Mouse (Mus musculus): ENCODE data around the gene Upb1. TPM values are rescaled to one million over a fixed set of nuclear protein-coding genes. Genes with fewer than 3 reads are reported as not detected.

Upb1 gene
- total and polyA plus RNA-seq, 3 experiments: 0.27 TPM; not detected in 2

- DNase-seq (ENCODE audit: low spot score) (no peak), ATAC-seq (ENCODE audit: extremely low read depth, insufficient number of reproducible peaks, low FRiP score, poor library complexity, severe bottlenecking) (no peak)
- Histone ChIP-seq H3K36me3 (replicated peaks) (no peaks in the 10 kb centered on the region), H3K27me3 (ENCODE audit: insufficient read depth, low read length) (peaks cover 8% of the 10 kb centered on the region; the same call in 1 of the 2 replicates), H3K4me1 (ENCODE audit: insufficient read depth, low read depth, low read length) (no peaks in the 10 kb centered on the region), H3K4me3 (ENCODE audit: low read depth, low read length) (no peak overlapping the region), H3K9me3 (replicated peaks) (no peaks in the 10 kb centered on the region)
- no peak for TF ChIP-seq POLR2AphosphoS5 (IDR thresholded peaks at IDR 0.05; ENCODE audit: insufficient replicate concordance, low read depth, low read length)
- TF ChIP-seq GATA1 (IDR thresholded peaks at IDR 0.05; ENCODE audit: borderline replicate concordance, low read length): no peak
- no peak for TF ChIP-seq TAL1 (conservative IDR thresholded peaks at IDR 0.05; ENCODE audit: low read depth, low read length)
- no peak for TF ChIP-seq GATA2 (IDR thresholded peaks at IDR 0.05; ENCODE audit: borderline replicate concordance, low read depth, low read length)
- TF ChIP-seq CTCF (IDR thresholded peaks at IDR 0.05; ENCODE audit: low read depth, low read length): no peak
Observed at GRCm38 (mm10) chr10:75479955-75480354, 79.0 kb downstream of the Upb1 start.

GRCm38 (mm10) chr10:75481703-75482102 lies 80.8 kb downstream of the Upb1 start:
- Histone ChIP-seq H3K36me3 (replicated peaks) (no peaks in the 10 kb centered on the region), H3K4me3 (ENCODE audit: low read depth, low read length) (no peak overlapping the region), H3K4me1 (ENCODE audit: insufficient read depth, low read depth, low read length) (peaks cover 2% of the 10 kb centered on the region; the same call in 1 of the 2 replicates), H3K27me3 (ENCODE audit: insufficient read depth, low read length) (peaks cover 12% of the 10 kb centered on the region), H3K9me3 (replicated peaks) (no peaks in the 10 kb centered on the region)
- DNase-seq (ENCODE audit: low spot score) (no peak), ATAC-seq (ENCODE audit: extremely low read depth, insufficient number of reproducible peaks, low FRiP score, poor library complexity, severe bottlenecking) (no peak)
- TF ChIP-seq TAL1 (conservative IDR thresholded peaks at IDR 0.05; ENCODE audit: low read depth, low read length): no peak
- no peak for TF ChIP-seq GATA1 (IDR thresholded peaks at IDR 0.05; ENCODE audit: borderline replicate concordance, low read length)
- TF ChIP-seq POLR2AphosphoS5 (IDR thresholded peaks at IDR 0.05; ENCODE audit: insufficient replicate concordance, low read depth, low read length): no peak
- TF ChIP-seq GATA2 (IDR thresholded peaks at IDR 0.05; ENCODE audit: borderline replicate concordance, low read depth, low read length): no peak
- TF ChIP-seq CTCF (IDR thresholded peaks at IDR 0.05; ENCODE audit: low read depth, low read length): no peak

GRCm38 (mm10) chr10:75482271-75482670 lies 81.4 kb downstream of the Upb1 start:
- TF ChIP-seq GATA1 (IDR thresholded peaks at IDR 0.05; ENCODE audit: borderline replicate concordance, low read length): no peak
- TF ChIP-seq POLR2AphosphoS5 (IDR thresholded peaks at IDR 0.05; ENCODE audit: insufficient replicate concordance, low read depth, low read length): no peak
- TF ChIP-seq TAL1 (conservative IDR thresholded peaks at IDR 0.05; ENCODE audit: low read depth, low read length): no peak
- no peak for TF ChIP-seq CTCF (IDR thresholded peaks at IDR 0.05; ENCODE audit: low read depth, low read length)
- no peak for TF ChIP-seq GATA2 (IDR thresholded peaks at IDR 0.05; ENCODE audit: borderline replicate concordance, low read depth, low read length)
- H3K4me3 ChIP-seq (ENCODE audit: low read depth, low read length): no peak overlapping the region
- peaks cover 2% of the 10 kb centered on the region; the same call in 1 of the 2 replicates for H3K4me1 ChIP-seq (ENCODE audit: insufficient read depth, low read depth, low read length)
- H3K27me3 ChIP-seq (ENCODE audit: insufficient read depth, low read length): peaks cover 17% of the 10 kb centered on the region
- no peaks in the 10 kb centered on the region for H3K36me3 ChIP-seq (replicated peaks)
- DNase-seq (ENCODE audit: low spot score) (no peak), ATAC-seq (ENCODE audit: extremely low read depth, insufficient number of reproducible peaks, low FRiP score, poor library complexity, severe bottlenecking) (no peak)
- H3K9me3 ChIP-seq (replicated peaks): no peaks in the 10 kb centered on the region

- Histone ChIP-seq H3K36me3 (replicated peaks) (no peaks in the 10 kb centered on the region), H3K27me3 (ENCODE audit: insufficient read depth, low read length) (peaks cover 20% of the 10 kb centered on the region), H3K4me1 (ENCODE audit: insufficient read depth, low read depth, low read length) (peaks cover 2% of the 10 kb centered on the region; the same call in 1 of the 2 replicates), H3K9me3 (replicated peaks) (no peaks in the 10 kb centered on the region), H3K4me3 (ENCODE audit: low read depth, low read length) (no peak overlapping the region)
- no peak for DNase-seq (ENCODE audit: low spot score)
- TF ChIP-seq GATA1 (IDR thresholded peaks at IDR 0.05; ENCODE audit: borderline replicate concordance, low read length): no peak
- no peak for TF ChIP-seq GATA2 (IDR thresholded peaks at IDR 0.05; ENCODE audit: borderline replicate concordance, low read depth, low read length)
- TF ChIP-seq POLR2AphosphoS5 (IDR thresholded peaks at IDR 0.05; ENCODE audit: insufficient replicate concordance, low read depth, low read length): no peak
- no peak for TF ChIP-seq TAL1 (conservative IDR thresholded peaks at IDR 0.05; ENCODE audit: low read depth, low read length)
- no peak for TF ChIP-seq CTCF (IDR thresholded peaks at IDR 0.05; ENCODE audit: low read depth, low read length)
- ATAC-seq (ENCODE audit: extremely low read depth, insufficient number of reproducible peaks, low FRiP score, poor library complexity, severe bottlenecking): no peak
Observed at GRCm38 (mm10) chr10:75482919-75483483, 82.1 kb downstream of the Upb1 start.

GRCm38 (mm10) chr10:75484066-75484465 lies 83.2 kb downstream of the Upb1 start:
- H3K4me1 ChIP-seq (ENCODE audit: insufficient read depth, low read depth, low read length): peaks cover 2% of the 10 kb centered on the region; the same call in 1 of the 2 replicates
- H3K9me3 ChIP-seq (replicated peaks): no peaks in the 10 kb centered on the region
- H3K4me3 ChIP-seq (ENCODE audit: low read depth, low read length): no peak overlapping the region
- ATAC-seq (ENCODE audit: extremely low read depth, insufficient number of reproducible peaks, low FRiP score, poor library complexity, severe bottlenecking): no peak
- no peak for TF ChIP-seq GATA2 (IDR thresholded peaks at IDR 0.05; ENCODE audit: borderline replicate concordance, low read depth, low read length)
- TF ChIP-seq GATA1 (IDR thresholded peaks at IDR 0.05; ENCODE audit: borderline replicate concordance, low read length): no peak
- TF ChIP-seq TAL1 (conservative IDR thresholded peaks at IDR 0.05; ENCODE audit: low read depth, low read length): no peak
- no peak for DNase-seq (ENCODE audit: low spot score)
- peaks cover 20% of the 10 kb centered on the region for H3K27me3 ChIP-seq (ENCODE audit: insufficient read depth, low read length)
- no peaks in the 10 kb centered on the region for H3K36me3 ChIP-seq (replicated peaks)

GRCm38 (mm10) chr10:75484767-75485166 lies 83.9 kb downstream of the Upb1 start:
- Histone ChIP-seq H3K36me3 (replicated peaks) (no peaks in the 10 kb centered on the region), H3K9me3 (replicated peaks) (no peaks in the 10 kb centered on the region), H3K4me3 (ENCODE audit: low read depth, low read length) (no peak overlapping the region), H3K27me3 (ENCODE audit: insufficient read depth, low read length) (peaks cover 20% of the 10 kb centered on the region), H3K4me1 (ENCODE audit: insufficient read depth, low read depth, low read length) (peaks cover 2% of the 10 kb centered on the region; the same call in 1 of the 2 replicates)
- TF ChIP-seq TAL1 (conservative IDR thresholded peaks at IDR 0.05; ENCODE audit: low read depth, low read length) (no peak), CTCF (IDR thresholded peaks at IDR 0.05; ENCODE audit: low read depth, low read length) (no peak), GATA1 (IDR thresholded peaks at IDR 0.05; ENCODE audit: borderline replicate concordance, low read length) (no peak), GATA2 (IDR thresholded peaks at IDR 0.05; ENCODE audit: borderline replicate concordance, low read depth, low read length) (no peak), POLR2AphosphoS5 (IDR thresholded peaks at IDR 0.05; ENCODE audit: insufficient replicate concordance, low read depth, low read length) (no peak)
- no peak for DNase-seq (ENCODE audit: low spot score)
- no peak for ATAC-seq (ENCODE audit: extremely low read depth, insufficient number of reproducible peaks, low FRiP score, poor library complexity, severe bottlenecking)

All from G1E (cell line).